Mouse (Mus musculus): ENCODE data around the gene Gm17026. TPM values are rescaled to one million over a fixed set of nuclear protein-coding genes. Genes with fewer than 3 reads are reported as not detected.
"Not testable (repeated sequence)": the region's sequence is repeated elsewhere in the genome, so short reads cannot be mapped to it uniquely, and the experiment has no call there.

Gene Gm17026
- total RNA-seq (2021), result not detected

- not testable (repeated sequence) for DNase-seq
These were observed at the start of gene Gm17026 for GRCm38 (mm10) chr14:42259948-42260347. Gm17026 (minus strand) TSS chr14:42260048.

GRCm38 (mm10) chr14:42297258-42297657, 37.4 kb upstream of the Gm17026 start, which contains the start of gene Gm9611:
Gm9611 (minus strand) TSS chr14:42297358.
- DNase-seq, result not testable (repeated sequence)

GRCm38 (mm10) chr14:42216766-42217537, 42.9 kb downstream of the Gm17026 start:
- peak; percentile 7 for DNase-seq

Small RNA genes within 50 kb of the gene (microRNA-seq; reads per million reads assigned to microRNA genes)
- gene Gm25208 (0 reads per million in 2 experiments), gene Gm25892 (0 reads per million in 2 experiments)

Other genes starting within 250 kb of the Gm17026 start
- not detected for gene Gm7951, start 142.7 kb downstream of the Gm17026 start, total RNA-seq (2021)
- not detected for gene Gm17027, start 97.4 kb downstream of the Gm17026 start, total RNA-seq (2021)
- not detected for gene Gm3573, start 69.3 kb downstream of the Gm17026 start, total RNA-seq (2021)
- not detected for gene Gm9611, start 37.3 kb upstream of the Gm17026 start, total RNA-seq (2021)
- not detected for gene Gm7995, start 50.2 kb upstream of the Gm17026 start, total RNA-seq (2021)
- gene Gm8005, start 179.6 kb upstream of the Gm17026 start, total RNA-seq (2021), result not detected
- gene Gm8011, start 203.8 kb upstream of the Gm17026 start, total RNA-seq (2021), result not detected
- not detected for gene Gm8020, start 242.3 kb upstream of the Gm17026 start, total RNA-seq (2021)

All from heart, postnatal 4 days (tissue).